Mouse (Mus musculus) myocyte (in vitro differentiated cells): ENCODE data around the gene Pon2. TPM values are rescaled to one million over a fixed set of nuclear protein-coding genes. Genes with fewer than 3 reads are reported as not detected.
"Not testable (repeated sequence)": the region's sequence is repeated elsewhere in the genome, so short reads cannot be mapped to it uniquely, and the experiment has no call there.

ENCODE experiments used
- H3K27me3 ChIP-seq: one replicate; pipeline ENCODE4 v1.6.1; 2011; ENCODE audit not compliant: control insufficient read depth, insufficient read depth, insufficient read length
- H3K36me3 ChIP-seq: one replicate; pipeline ENCODE4 v1.6.1; 2011; ENCODE audit not compliant: control insufficient read depth, insufficient read depth
- H3K4me2 ChIP-seq: one replicate; pipeline ENCODE4 v1.6.1; 2011; ENCODE audit warnings: low read depth, control low read depth
- H3K4me3 ChIP-seq: one replicate; pipeline ENCODE4 v1.5.1; 2011; ENCODE audit warnings: mild to moderate bottlenecking, control low read depth, moderate library complexity
- H3K79me2 ChIP-seq: one replicate; pipeline ENCODE4 v1.6.1; 2011; ENCODE audit not compliant: control insufficient read depth, insufficient read depth
- H3ac ChIP-seq: one replicate; pipeline ENCODE4 v1.6.1; 2011; ENCODE audit not compliant: control insufficient read depth, insufficient read length
- CEBPB ChIP-seq: IDR thresholded peaks from 2 replicates; pipeline ENCODE4 v1.6.1; 2011; ENCODE audit warnings: mild to moderate bottlenecking, moderate library complexity; ENCODE audit not compliant: poor library complexity, insufficient read depth, severe bottlenecking
- E2F4 ChIP-seq: IDR thresholded peaks from one replicate; pipeline ENCODE4 v1.6.1; 2011; ENCODE audit warnings: mild to moderate bottlenecking, control low read depth, moderate library complexity; ENCODE audit not compliant: insufficient read depth
- MAX ChIP-seq: IDR thresholded peaks from one replicate; pipeline ENCODE4 v1.6.1; 2011; ENCODE audit warnings: low read depth, mild to moderate bottlenecking, control low read depth
- MYOD1 ChIP-seq, 3 experiments: IDR thresholded peaks; one replicate each; pipeline ENCODE4 v1.6.1; 2011; ENCODE audit warnings: control low read depth in 2 of 3, low read depth in 2 of 3, mild to moderate bottlenecking in 2 of 3, moderate library complexity in 1 of 3; ENCODE audit not compliant: insufficient read length in 2 of 3, control insufficient read depth in 1 of 3
- MYOG ChIP-seq, 3 experiments: IDR thresholded peaks; one replicate each; pipeline ENCODE4 v1.6.1; 2011; ENCODE audit warnings: control low read depth in 2 of 3, low read depth in 2 of 3, mild to moderate bottlenecking in 2 of 3; ENCODE audit not compliant: insufficient read length in 2 of 3, control insufficient read depth in 1 of 3, insufficient read depth in 1 of 3
- POLR2A ChIP-seq: IDR thresholded peaks from one replicate; pipeline ENCODE4 v1.6.1; 2011; ENCODE audit warnings: low read depth, mild to moderate bottlenecking, control low read depth, moderate library complexity; ENCODE audit not compliant: insufficient read length
- POLR2AphosphoS2 ChIP-seq: IDR thresholded peaks from one replicate; pipeline ENCODE4 v1.6.1; 2011; ENCODE audit warnings: low read depth, control low read depth; ENCODE audit not compliant: insufficient read length
- REST ChIP-seq: IDR thresholded peaks from one replicate; pipeline ENCODE4 v1.6.1; 2011; ENCODE audit warnings: mild to moderate bottlenecking, control low read depth, moderate library complexity; ENCODE audit not compliant: insufficient read depth, insufficient read length
- SRF ChIP-seq: IDR thresholded peaks from one replicate; pipeline ENCODE4 v1.6.1; 2011; ENCODE audit warnings: low read depth; ENCODE audit not compliant: control insufficient read depth, insufficient read length
- TCF12 ChIP-seq: IDR thresholded peaks from one replicate; pipeline ENCODE4 v1.6.1; 2011; ENCODE audit warnings: mild to moderate bottlenecking, control low read depth; ENCODE audit not compliant: poor library complexity, insufficient read depth, severe bottlenecking
- TCF3 ChIP-seq: IDR thresholded peaks from one replicate; pipeline ENCODE4 v1.6.1; 2011; ENCODE audit warnings: low read depth, control low read depth; ENCODE audit not compliant: insufficient read length
- USF1 ChIP-seq: IDR thresholded peaks from one replicate; pipeline ENCODE4 v1.6.1; 2011; ENCODE audit warnings: low read depth, mild to moderate bottlenecking, control low read depth, moderate library complexity
- polyA plus RNA-seq: library from polyadenylated mRNA; unstranded; fragments of >200 nt; fragmentation: generic; extraction: Trizol; gene quantifications from one replicate; pipeline ENCODE4 v1.2.1, GENCODE M21; 2012; ENCODE audit warnings: missing spikeins

Pon2 gene
- 14.2 TPM for polyA plus RNA-seq

DNA sequence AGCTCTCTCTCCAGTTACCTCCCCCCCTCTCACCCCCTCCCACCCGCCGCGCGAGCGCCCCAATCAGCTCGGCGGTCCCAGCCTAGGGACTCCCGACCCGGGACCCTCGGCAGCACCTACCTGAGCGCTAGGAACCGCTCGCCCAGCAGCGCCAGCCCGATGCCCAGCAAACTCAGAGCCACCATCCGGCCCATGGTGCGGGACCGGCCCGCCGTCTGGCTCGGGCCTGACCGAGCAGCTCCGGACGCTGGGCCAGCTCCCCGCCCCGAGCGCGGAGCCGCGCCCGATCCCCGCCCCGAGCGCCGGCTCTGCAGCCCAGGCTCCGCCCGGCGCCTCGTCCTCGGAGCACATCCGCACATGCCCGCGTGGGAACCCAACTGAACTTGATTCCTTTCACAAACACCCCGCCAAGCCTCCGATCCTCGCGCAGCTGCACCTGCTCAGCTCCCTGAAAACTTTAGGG is at the start of gene Pon2:
TSS of gene Pon2 (minus strand) at position 364 of the 463 bp plus-strand sequence.
- H3K79me2 ChIP-seq: peaks cover 15% of the 10 kb centered on the region
- TF ChIP-seq POLR2AphosphoS2: peak; percentile 67
- TF ChIP-seq TCF3: no peak
- peak in 1 of 3 experiments; percentile 29 for TF ChIP-seq MYOD1 (IDR thresholded peaks at IDR 0.05; ENCODE audit: control insufficient read depth in 1 of 3, insufficient read length in 2 of 3, low read depth in 2 of 3)
- no peak for TF ChIP-seq MAX
- no peak for TF ChIP-seq REST
- TF ChIP-seq POLR2A: peak; percentile 90
- no peak for TF ChIP-seq USF1
- TF ChIP-seq MYOG (IDR thresholded peaks at IDR 0.05; ENCODE audit: control insufficient read depth in 1 of 3, insufficient read depth in 1 of 3, insufficient read length in 2 of 3, low read depth in 2 of 3): peak in 1 of 3 experiments; percentile 42
- H3K36me3 ChIP-seq: no peaks in the 10 kb centered on the region
- peak within 1 kb of the TSS; percentile 46 for H3K4me3 ChIP-seq
- H3K4me2 ChIP-seq: peak within 1 kb of the TSS; percentile 82
- no peaks in the 10 kb centered on the region for H3K27me3 ChIP-seq
- peak within 1 kb of the TSS; percentile 71 for H3ac ChIP-seq

GRCm38 (mm10) chr6:5344255-5344654 is 46.0 kb upstream of the Pon2 start:
- Histone ChIP-seq H3K27me3 (no peaks in the 10 kb centered on the region), H3K4me2 (no peak overlapping the region), H3K4me3 (no peak overlapping the region), H3K36me3 (no peaks in the 10 kb centered on the region), H3K79me2 (no peaks in the 10 kb centered on the region), H3ac (no peak overlapping the region)
- no peak for TF ChIP-seq E2F4
- TF ChIP-seq MYOG (IDR thresholded peaks at IDR 0.05; ENCODE audit: control insufficient read depth in 1 of 3, insufficient read depth in 1 of 3, insufficient read length in 2 of 3, low read depth in 2 of 3): no peak
- no peak for TF ChIP-seq CEBPB

DNA sequence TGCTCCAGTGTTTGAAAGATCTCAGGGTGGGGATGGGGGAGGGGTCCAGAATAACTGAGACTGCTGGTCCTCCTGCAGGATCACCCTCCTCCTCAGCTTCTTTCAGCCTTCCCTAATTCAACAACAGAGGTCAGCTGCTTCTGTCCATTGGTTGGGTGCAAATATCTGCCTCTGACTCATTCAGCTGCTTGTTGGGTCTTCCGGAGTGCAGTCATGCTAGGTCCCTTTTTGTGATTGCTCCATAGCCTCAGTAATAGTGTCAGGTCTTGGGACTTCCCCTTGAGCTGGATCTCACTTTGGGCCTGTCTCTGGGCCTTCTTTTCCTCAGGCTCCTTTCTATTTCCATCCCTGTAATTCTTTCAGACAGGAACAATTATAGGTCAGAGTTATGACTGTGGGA is 41.0 kb upstream of the Pon2 start:
- H3K79me2 ChIP-seq, H3ac ChIP-seq, H3K4me3 ChIP-seq, H3K27me3 ChIP-seq, H3K36me3 ChIP-seq, H3K4me2 ChIP-seq: not testable (repeated sequence)

- H3K4me2 ChIP-seq, H3ac ChIP-seq, H3K4me3 ChIP-seq: not testable (repeated sequence)
These were observed 40.5 kb upstream of the Pon2 start for GRCm38 (mm10) chr6:5338781-5339180.

DNA sequence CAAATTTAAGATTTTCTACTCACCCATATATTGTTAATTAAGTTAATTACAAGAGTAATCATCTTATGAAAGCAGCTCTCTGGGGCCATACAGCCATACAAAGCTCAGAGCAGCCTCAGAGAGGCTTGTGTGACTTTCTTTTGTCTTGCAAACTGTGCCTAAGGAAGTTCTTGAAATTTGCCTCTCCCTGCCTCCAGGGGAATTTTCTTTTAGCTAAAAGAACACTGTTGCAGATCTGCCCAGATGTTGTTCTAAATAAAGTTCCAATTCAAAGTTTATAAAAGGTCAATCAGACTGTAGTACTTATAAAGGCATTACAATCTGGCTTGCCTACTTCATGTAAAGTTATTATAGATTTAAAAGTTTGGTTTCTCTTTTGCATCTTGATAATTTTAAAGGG is 37.8 kb upstream of the Pon2 start:
- not testable (repeated sequence) for H3K27me3 ChIP-seq, H3K36me3 ChIP-seq, H3ac ChIP-seq, H3K4me3 ChIP-seq, H3K4me2 ChIP-seq, H3K79me2 ChIP-seq

More at GRCm38 (mm10) chr6:5338781-5339180, 40.5 kb upstream of the Pon2 start:
- H3K27me3 ChIP-seq, H3K36me3 ChIP-seq, H3K79me2 ChIP-seq: not testable (repeated sequence)

DNA sequence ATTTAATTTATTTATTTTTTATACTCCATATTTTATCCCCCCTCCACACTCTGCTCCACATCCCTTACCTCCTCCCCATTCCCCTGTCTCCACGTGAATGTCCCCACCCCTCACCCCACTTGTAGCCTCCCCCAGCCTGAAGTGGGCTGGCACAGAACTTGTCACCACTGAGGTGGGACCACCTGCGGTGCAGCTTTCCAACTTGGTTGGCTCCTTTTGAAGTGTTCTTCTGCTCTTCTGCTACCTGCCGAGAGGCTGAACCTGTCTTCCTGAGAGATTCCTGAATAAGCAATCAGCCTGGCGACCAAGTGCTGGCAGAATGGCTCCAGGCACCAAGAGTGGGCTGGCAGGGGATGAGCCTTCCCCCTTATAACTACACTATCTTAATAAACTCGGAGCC is 35.8 kb upstream of the Pon2 start:
- H3K79me2 ChIP-seq: no peaks in the 10 kb centered on the region
- H3K4me3 ChIP-seq: no peak overlapping the region
- no peaks in the 10 kb centered on the region for H3K27me3 ChIP-seq
- H3K4me2 ChIP-seq: no peak overlapping the region
- TF ChIP-seq POLR2AphosphoS2 (no peak), TCF12 (no peak), POLR2A (no peak), MAX (no peak), USF1 (no peak), CEBPB (no peak), SRF (no peak), E2F4 (no peak), MYOD1 (IDR thresholded peaks at IDR 0.05; ENCODE audit: control insufficient read depth in 1 of 3, insufficient read length in 2 of 3, low read depth in 2 of 3) (no peak), MYOG (IDR thresholded peaks at IDR 0.05; ENCODE audit: control insufficient read depth in 1 of 3, insufficient read depth in 1 of 3, insufficient read length in 2 of 3, low read depth in 2 of 3) (no peak), REST (no peak)
- no peak overlapping the region for H3ac ChIP-seq
- H3K36me3 ChIP-seq: no peaks in the 10 kb centered on the region
